Mouse (Mus musculus): ENCODE measurements around the gene Vamp3. TPM values are rescaled to one million over a fixed set of nuclear protein-coding genes. Genes with fewer than 3 reads are reported as not detected.
"Not testable (repeated sequence)": the region's sequence is repeated elsewhere in the genome, so short reads cannot be mapped to it uniquely, and the experiment has no call there.

Vamp3 gene
- total RNA-seq, 2 experiments from 2014 or later: 38.7 to 40.6 TPM

- no peak for DNase-seq (ENCODE audit: low spot score in 2 of 2)
Measured at GRCm38 (mm10) chr4:151046524-151046923, 11.2 kb downstream of the Vamp3 start.

GRCm38 (mm10) chr4:151044944-151045570 lies 12.7 kb downstream of the Vamp3 start:
- peak in 1 of 2 experiments; percentile 57 for DNase-seq (ENCODE audit: low spot score in 2 of 2)

- DNase-seq (ENCODE audit: low spot score in 2 of 2): peak; percentile 96 to 98
Measured at GRCm38 (mm10) chr4:151044037-151044943, 13.5 kb downstream of the Vamp3 start, which contains the start of gene Per3. Gene Per3, minus strand, starts transcription at chr4:151044665.

GRCm38 (mm10) chr4:151043281-151043680 lies 14.5 kb downstream of the Vamp3 start:
- DNase-seq (ENCODE audit: low spot score in 2 of 2): no peak

- no peak for DNase-seq (ENCODE audit: low spot score in 2 of 2)
Measured at GRCm38 (mm10) chr4:151041506-151041905, 16.3 kb downstream of the Vamp3 start.

GRCm38 (mm10) chr4:151037800-151038199 lies 20.0 kb downstream of the Vamp3 start:
- no peak for DNase-seq (ENCODE audit: low spot score in 2 of 2)

- no peak for DNase-seq (ENCODE audit: low spot score in 2 of 2)
Measured at GRCm38 (mm10) chr4:151036521-151036920, 21.2 kb downstream of the Vamp3 start.

- no peak for DNase-seq (ENCODE audit: low spot score in 2 of 2)
Measured at GRCm38 (mm10) chr4:151027001-151027400, 30.8 kb downstream of the Vamp3 start.

- no peak for DNase-seq (ENCODE audit: low spot score in 2 of 2)
Measured at GRCm38 (mm10) chr4:151024152-151024551, 33.6 kb downstream of the Vamp3 start.

GRCm38 (mm10) chr4:151017356-151017755 lies 40.4 kb downstream of the Vamp3 start:
- not testable (repeated sequence) for DNase-seq (ENCODE audit: low spot score in 2 of 2)

- DNase-seq (ENCODE audit: low spot score in 2 of 2): no peak
Measured at GRCm38 (mm10) chr4:151015946-151016345, 41.8 kb downstream of the Vamp3 start.

- no peak for DNase-seq (ENCODE audit: low spot score in 2 of 2)
Measured at GRCm38 (mm10) chr4:151010316-151010715, 47.4 kb downstream of the Vamp3 start.

GRCm38 (mm10) chr4:151006945-151007344 lies 50.8 kb downstream of the Vamp3 start:
- DNase-seq (ENCODE audit: low spot score in 2 of 2): peak; percentile 29 to 49

GRCm38 (mm10) chr4:151005656-151006318 lies 52.0 kb downstream of the Vamp3 start:
- no peak for DNase-seq (ENCODE audit: low spot score in 2 of 2)

GRCm38 (mm10) chr4:151001397-151001796 lies 56.4 kb downstream of the Vamp3 start:
- no peak for DNase-seq (ENCODE audit: low spot score in 2 of 2)

- no peak for DNase-seq (ENCODE audit: low spot score in 2 of 2)
Measured at GRCm38 (mm10) chr4:150998626-150999025, 59.1 kb downstream of the Vamp3 start.

Other genes starting within 250 kb of the Vamp3 start
- gene Errfi1, start 204.0 kb downstream of the Vamp3 start, total RNA-seq (2021): 10 to 100 TPM; 37.1 to 38.4 TPM
- gene Park7, start 143.5 kb downstream of the Vamp3 start, total RNA-seq (2021): 100 to 1,000 TPM; 240 to 248 TPM
- under 1 TPM; 0.37 to 0.52 TPM for gene Tnfrsf9, start 143.4 kb downstream of the Vamp3 start, total RNA-seq (2021)
- gene Uts2, start 60.9 kb downstream of the Vamp3 start, total RNA-seq (2021): not detected
- 10 to 100 TPM; 18.7 to 18.9 TPM for gene Per3, start 13.3 kb downstream of the Vamp3 start, total RNA-seq (2021)
- gene Gm13090, start 31.6 kb upstream of the Vamp3 start, total RNA-seq (2021): not detected

Measured in layer of hippocampus, postnatal 14 days (tissue).